Mouse (Mus musculus): ENCODE results near the gene Sco2. TPM values are rescaled to one million over a fixed set of nuclear protein-coding genes. Genes with fewer than 3 reads are reported as not detected.
A peak's percentile ranks its signal among the peaks of the same experiment; 100 is the strongest.

Sco2 gene
- 10 to 100 TPM; 29.7 to 32.4 TPM for total RNA-seq (2021)
- long read RNA-seq, experiment 1, transcript Sco2-201 (3 exons, 1,145 nt), result major isoform, 22 of 36 reads
- long read RNA-seq, experiment 1, transcript Sco2-202 (2 exons, 1,250 nt), result minor isoform, 6 of 36 reads
- long read RNA-seq, experiment 1, partial matches to known transcripts, result 8 of 36 reads
- long read RNA-seq, experiment 1, other reads (novel, unspliced or antisense), result 0 of 36 reads
- long read RNA-seq, experiment 2, transcript Sco2-201 (3 exons, 1,145 nt), result major isoform, 10 of 13 reads
- long read RNA-seq, experiment 2, partial matches to known transcripts, result 0 of 13 reads
- long read RNA-seq, experiment 2, other reads (novel, unspliced or antisense), result 2 of 13 reads

- peak; percentile 95 to 97 for DNase-seq
These were observed at the start of gene Sco2 for GRCm38 (mm10) chr15:89373762-89374248. TSS of gene Sco2 (minus strand) at chr15:89373846.

GRCm38 (mm10) chr15:89421938-89422337, 48.3 kb upstream of the Sco2 start:
- no peak for DNase-seq

GRCm38 (mm10) chr15:89415282-89415681, 41.6 kb upstream of the Sco2 start:
- DNase-seq, result no peak

GRCm38 (mm10) chr15:89410118-89410517, 36.5 kb upstream of the Sco2 start, which contains the start of gene Syce3:
TSS of gene Syce3 (minus strand) at chr15:89410503.
- no peak for DNase-seq

- DNase-seq, result no peak
These were observed 33.0 kb upstream of the Sco2 start for GRCm38 (mm10) chr15:89406691-89407090.

DNA sequence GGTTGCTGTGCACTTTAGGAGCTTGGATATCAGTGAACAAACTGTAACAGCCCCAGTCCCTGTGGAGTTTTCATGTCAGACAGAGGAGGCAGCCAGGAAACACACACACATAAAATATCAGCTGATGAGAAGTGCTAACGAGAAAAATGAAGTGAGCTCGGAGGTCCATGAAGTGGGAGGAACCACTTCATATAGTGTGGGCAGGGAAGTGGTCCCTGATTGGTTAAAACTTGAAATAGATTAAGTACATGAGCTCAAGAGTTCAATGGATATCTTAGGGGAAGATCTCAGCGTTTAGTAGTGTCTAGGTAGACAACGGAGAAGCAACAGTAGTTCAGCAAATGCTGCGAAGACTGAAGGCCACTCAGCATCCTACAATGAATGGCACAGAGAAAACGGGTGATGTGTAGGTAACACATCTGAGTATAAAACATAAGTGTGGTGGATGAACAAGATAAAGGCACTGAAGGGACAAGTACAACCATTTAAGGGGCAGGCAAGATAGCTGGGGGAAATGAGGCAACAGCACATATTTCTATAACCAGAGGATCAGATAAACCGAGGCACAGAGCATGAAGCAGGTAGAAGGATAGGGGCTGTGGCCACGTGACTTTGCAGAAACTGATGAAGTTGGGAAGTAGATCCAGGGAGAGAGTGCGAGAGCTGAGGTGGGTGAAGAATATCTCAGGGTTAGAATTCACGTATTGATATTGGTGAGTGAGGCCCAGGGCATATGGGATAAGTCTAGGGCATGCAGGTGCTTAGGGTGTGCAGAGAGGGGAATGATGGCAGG, 31.4 kb upstream of the Sco2 start:
- DNase-seq, result no peak

DNA sequence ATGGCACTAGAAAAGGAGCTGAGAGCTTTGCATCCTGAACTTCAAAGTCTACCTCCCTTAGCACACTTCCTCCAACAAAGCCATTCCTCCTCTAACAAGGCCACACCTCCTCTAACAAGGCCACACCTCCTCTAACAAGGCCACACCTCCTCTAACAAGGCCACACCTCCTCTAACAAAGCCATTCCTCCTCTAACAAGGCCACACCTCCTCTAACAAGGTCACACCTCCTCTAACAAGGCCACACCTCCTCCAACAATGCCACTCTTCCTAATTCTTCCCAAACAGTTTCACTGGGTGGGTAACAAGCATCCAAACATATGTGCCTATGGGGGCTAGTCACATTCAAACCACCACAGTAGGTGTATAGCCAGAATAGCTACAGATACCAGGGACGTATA, 28.8 kb upstream of the Sco2 start:
- no peak for DNase-seq

DNA sequence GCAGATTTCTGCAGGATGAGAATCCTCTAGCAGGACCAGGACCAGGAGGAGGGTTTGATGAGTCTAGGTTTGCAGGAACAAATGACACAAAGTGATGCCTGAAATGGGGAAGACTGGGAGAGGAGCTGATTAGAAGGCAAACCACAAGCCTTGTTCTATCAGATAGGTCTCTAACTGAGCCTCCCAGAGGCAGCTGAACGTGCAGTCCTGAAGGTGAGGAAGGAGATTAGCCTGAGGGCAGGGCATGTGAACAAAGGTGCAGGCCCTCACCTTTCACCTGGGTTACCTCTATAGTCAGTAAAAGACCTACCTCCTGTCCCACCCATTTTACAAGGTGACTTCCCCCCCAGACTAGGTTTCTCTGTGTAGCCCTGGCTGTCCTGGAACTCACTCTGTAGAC, 26.1 kb upstream of the Sco2 start:
- no peak for DNase-seq

GRCm38 (mm10) chr15:89398146-89398545, 24.5 kb upstream of the Sco2 start:
- no peak for DNase-seq

GRCm38 (mm10) chr15:89396883-89397282, 23.2 kb upstream of the Sco2 start:
- no peak for DNase-seq

DNA sequence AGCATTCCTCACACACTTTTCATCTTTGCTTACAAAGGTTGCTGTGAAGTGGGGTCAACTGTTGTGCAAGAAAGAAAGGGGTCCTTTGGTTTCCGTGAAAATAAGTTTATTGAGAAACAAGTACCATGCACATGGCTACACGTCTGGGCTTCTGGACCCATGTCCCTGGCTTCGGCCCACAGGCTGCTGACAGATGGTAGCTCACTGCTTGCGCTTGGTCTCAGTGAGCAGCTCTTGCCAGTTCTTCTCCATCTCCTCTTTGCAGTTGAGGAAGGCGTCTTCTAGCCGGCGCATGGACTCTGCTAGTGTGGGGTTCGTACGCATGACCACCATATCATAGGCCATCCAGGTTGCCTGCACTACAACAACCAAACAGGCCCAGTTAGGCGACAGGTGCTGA, 16.4 kb upstream of the Sco2 start:
- DNase-seq, result no peak

DNA sequence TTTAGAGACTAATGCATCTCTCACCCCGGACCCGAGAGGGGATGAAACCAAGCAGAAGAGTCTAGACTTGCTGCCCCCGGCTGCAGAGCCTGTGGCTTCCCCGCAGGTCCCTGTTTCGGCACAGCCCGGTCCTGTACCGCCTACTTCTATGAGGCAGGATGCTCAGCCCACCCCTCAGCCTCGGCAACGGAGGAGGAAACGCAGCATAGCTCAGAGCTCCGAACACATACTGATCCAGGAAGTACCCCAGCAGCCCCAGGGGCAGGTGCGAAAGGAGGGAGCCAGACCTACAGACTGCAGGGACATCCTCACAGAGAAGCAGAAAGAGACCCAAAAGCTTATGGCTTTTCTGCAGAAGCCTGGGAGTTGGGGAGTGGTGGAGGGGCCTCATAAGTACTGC, 13.5 kb upstream of the Sco2 start:
- no peak for DNase-seq

- no peak for DNase-seq
These were observed 11.0 kb upstream of the Sco2 start, which contains the start of gene Klhdc7b for GRCm38 (mm10) chr15:89384617-89385016. TSS of gene Klhdc7b (plus strand) at chr15:89384917.

- peak in 1 of 2 experiments; percentile 35 for DNase-seq
These were observed 5.8 kb upstream of the Sco2 start for GRCm38 (mm10) chr15:89379429-89379828.

DNA sequence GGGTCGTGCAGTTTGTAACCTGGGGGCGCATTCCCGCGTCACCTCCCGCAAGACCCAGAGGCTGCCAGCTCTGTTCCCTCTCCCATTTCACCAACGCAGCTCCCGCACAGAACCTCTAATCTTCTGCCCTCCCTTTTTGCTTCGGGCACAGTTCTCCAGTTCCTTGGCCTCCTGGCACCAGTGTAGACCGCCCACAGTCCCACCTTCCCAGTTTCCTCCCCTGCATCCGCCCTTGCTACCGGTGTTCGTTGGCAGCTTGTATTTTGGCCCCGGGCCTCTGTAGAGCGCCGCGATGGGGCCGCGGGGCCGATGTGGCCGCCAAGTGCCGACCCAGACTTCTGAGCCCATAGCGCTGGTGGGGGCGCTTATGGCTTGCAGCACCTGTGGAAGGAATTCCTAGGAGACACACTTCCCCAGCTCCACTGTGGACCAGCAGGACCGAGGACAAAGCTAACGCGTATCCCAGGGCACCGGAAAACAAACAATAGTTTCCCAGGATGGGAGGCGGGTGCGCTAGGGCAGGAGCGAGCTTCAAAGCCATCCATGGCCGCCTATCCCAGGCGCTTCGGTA, 5.3 kb upstream of the Sco2 start, which contains the start of gene Odf3b:
Odf3b (minus strand) TSS at position 452 of the 571 bp plus-strand sequence.
- DNase-seq, result peak; percentile 34 to 38

GRCm38 (mm10) chr15:89377938-89378828, 4.5 kb upstream of the Sco2 start:
- DNase-seq, result no peak

DNA sequence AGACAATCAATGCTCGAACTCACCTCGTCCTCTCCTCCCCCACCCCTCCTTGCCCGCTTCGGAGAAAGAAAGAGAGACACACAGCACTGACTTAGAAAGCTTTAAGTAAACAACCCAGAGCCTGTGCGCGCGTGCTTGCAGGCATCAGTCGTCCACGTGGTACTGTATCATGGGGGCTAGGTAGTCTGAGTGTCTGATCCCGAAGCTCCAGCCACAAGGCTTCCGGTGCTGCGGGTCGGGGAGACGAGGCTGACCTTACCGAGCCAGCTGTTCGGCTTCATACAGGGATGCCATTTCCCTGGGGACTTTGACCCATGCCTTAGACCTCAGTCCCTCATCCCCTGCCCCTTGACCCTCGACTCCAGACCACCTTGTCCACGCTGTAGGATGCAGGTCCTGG, 3.7 kb upstream of the Sco2 start:
- no peak for DNase-seq

DNA sequence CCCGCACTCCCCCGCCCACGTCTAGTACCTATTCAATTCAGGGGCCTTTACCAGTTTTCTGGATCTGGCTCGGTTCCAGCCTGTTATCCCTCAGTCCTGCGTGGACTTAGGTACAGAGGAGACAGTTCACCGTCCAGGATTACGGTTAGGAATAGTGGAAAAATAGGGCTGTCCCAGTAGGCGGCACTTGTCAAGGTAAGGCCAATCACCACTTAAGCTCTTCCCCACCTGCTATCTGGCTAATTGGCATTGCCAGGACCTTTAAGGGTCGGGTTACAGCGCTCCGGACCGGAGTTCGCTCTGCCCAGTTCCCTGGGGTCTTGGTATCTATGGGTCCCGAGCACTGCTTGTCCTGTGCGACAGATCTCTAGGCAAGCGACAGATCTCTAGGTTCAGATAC, 3.3 kb upstream of the Sco2 start, which contains the start of gene Tymp:
Tymp (minus strand) TSS at position 83 of the 400 bp plus-strand sequence.
- no peak for DNase-seq

DNA sequence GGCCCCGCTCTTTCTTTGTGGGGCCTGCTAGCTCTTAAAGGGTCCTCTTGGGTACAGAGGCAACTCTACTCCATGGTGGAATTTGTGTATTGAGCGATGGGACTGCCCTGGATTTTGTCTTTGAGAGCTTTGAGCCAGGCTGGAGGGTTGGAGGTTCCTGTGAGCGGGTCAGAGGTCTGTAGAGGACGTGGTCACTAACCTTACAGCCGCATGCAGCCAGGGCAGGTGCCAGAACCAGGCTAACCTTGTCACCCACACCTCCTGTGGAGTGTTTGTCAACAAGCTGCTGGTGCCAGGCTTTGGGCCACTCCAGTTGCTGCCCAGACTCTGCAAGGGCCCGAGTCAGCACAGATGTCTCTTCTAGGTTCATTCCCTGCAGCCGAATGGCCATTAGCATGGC, 2.4 kb upstream of the Sco2 start:
- no peak for DNase-seq

- no peak for DNase-seq
These were observed 1.3 kb upstream of the Sco2 start for GRCm38 (mm10) chr15:89374801-89375534.

GRCm38 (mm10) chr15:89374340-89374739, 694 bp upstream of the Sco2 start:
- DNase-seq, result no peak

Data from adrenal gland, postnatal 36 days (tissue).